Mouse (Mus musculus) embryo, embryonic 11.5 days (tissue): ENCODE measurements around the gene Mau2.
"Not testable (repeated sequence)": the region's sequence is repeated elsewhere in the genome, so short reads cannot be mapped to it uniquely, and the experiment has no call there.

Experiments used
- DNase-seq: peaks from one replicate; pipeline ENCODE4 v3.0.0-alpha.2; 2012; ENCODE audit warnings: low read depth, low spot score

Gene Mau2

DNA sequence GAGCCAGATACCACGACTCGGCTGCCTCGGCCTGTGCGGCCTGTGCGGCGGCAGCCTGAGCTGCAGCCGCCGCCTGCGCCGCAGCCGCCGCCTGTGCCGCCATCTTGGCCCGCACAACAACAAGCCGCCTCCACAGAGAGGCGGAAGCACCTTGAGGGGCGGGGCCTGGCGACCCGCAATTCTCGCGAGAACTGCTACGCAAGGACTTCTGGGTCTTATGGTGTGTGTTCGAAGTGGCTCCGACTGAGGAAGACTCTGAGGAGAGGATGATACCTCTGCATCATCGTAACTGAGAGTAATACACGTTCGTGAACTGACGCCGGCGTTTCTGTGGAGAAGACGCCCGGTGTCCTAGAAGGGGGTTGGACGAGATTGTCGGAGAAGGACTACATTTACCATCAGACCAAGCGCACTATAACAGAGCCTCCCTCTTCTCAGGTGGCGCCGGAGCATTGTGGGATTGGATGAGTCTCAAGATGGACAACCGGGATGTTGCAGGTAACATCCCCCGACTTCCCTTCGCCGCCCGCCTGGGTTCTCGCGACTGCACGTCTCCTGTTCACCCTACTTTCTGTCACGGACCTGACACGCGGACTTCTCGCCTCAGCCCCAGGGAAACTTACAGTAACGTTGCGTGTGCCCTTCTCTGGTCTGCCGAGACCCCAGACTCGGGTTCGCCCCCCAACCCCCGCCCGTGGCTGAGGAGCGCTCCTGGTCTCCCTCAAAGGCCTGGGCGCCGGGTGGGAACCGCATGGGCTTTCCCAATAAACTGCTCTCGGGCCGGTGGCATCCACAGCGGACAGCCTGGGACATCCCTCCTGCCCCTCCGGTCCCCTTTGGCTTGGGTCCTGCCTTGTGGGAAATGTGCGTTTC, at the start of gene Mau2, which contains the start of gene Sugp1:
Gene Mau2 (minus strand): TSS at position 152 of the 873 bp plus-strand sequence.
Gene Sugp1 (plus strand): TSS at position 231 of the 873 bp plus-strand sequence.
- DNase-seq: peak; percentile 95

GRCm38 (mm10) chr8:70089296-70089960, 46.9 kb upstream of the Mau2 start:
- DNase-seq: no peak

- peak; percentile 38 for DNase-seq
Measured at GRCm38 (mm10) chr8:70087836-70088650, 45.5 kb upstream of the Mau2 start.

- DNase-seq: no peak
Measured at GRCm38 (mm10) chr8:70087237-70087636, 44.7 kb upstream of the Mau2 start.

DNA sequence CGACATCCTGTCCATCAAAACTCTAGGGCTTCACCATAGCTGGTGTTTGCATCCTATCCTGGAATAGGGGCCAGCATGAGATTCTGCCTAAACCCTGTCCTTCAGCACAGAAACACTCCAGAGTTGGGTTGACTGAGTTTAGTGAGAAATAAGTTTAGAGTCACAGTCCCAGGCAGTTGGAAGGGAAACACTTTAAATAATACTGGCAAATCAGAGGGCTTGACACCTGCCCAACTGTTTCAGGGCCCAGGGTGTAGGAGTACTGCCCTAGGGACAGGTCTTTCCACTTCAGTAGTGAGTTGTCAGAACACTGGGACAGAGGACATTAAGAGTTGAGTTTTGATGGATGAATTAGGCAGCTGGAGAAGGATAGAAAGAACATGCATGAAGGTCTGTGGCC, 43.6 kb upstream of the Mau2 start:
- no peak for DNase-seq

DNA sequence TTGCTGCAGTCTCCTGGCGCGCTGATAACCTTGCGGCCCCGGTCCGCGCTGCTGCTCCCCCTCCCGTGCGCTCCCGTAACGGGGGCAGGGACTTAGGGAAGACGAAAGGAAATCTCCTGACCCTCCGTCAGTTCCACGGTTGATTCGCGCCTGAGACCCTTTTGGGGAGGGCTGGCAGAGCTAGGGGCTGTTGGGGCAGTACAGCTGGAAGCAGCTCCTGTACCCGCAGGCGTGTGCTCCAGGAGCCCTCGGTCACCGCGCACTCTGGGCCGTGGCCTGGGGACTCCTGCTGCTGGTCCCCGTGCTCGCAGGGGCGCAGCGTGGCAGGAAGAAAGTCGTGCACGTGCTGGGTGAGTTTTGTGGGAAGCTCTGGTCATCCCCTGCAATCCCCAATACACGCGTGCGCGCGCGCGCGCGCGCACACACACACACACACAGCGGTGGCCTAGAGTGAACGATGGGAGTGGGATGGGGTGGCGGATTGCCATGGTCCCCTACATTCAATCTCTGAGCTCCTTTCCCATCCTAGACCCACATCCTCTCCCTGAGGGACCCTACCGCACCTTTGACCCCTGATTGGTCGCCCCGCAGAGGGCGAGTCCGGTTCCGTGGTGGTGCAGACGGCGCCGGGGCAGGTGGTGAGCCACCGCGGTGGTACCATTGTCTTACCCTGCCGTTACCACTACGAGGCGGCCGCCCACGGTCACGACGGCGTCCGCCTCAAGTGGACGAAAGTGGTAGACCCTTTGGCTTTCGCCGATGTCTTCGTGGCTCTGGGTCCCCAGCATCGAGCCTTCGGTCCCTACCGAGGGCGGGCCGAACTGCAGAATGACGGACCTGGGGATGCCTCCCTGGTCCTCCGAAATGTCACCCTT, 41.9 kb upstream of the Mau2 start:
- no peak for DNase-seq

DNA sequence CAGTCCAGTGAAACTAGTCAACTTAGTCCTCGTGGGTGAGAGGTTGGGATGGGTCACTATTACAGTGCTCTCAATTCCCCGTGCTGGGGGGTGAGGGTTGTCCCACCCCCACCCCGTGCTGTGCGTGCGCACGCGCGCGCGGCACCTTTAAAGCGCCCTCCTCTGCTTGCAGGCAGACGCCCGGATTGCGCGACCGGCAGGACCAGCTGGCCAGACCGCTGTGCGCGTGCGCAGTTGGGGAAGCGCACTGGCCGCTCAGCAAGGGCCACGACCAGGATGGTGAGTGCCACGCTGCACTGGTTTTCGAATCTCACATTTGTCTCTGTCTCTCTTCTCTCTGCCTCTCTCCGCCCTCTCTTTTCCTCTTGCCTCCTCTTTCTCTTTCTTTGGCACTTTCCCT, 40.8 kb upstream of the Mau2 start, which contains the start of gene Hapln4:
Gene Hapln4 (plus strand): TSS at position 173 of the 400 bp plus-strand sequence.
- no peak for DNase-seq

- no peak for DNase-seq
Measured at GRCm38 (mm10) chr8:70081976-70082375, 39.4 kb upstream of the Mau2 start.

DNA sequence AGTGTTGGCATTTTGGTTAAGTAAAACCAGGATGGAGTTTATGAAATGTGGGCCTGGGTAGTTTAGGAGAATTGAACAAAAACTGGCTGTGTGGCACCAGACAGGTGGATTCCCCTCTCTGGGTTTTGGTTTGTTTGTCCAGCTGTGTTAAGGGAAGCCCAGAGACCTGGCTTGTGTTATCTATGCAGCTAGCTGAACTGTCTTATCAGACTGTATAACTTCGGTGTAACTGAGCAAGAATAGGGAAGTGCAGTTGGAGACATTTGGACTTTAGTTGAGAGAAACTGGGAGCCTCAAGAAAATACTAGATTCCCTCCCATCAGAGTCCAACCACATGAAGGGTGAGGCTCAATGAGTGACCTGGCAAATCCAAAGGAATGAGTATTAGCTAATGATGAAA, 31.1 kb upstream of the Mau2 start:
- no peak for DNase-seq

GRCm38 (mm10) chr8:70073120-70073519, 30.6 kb upstream of the Mau2 start:
- DNase-seq: no peak

- no peak for DNase-seq
Measured at GRCm38 (mm10) chr8:70072441-70073069, 30.0 kb upstream of the Mau2 start, which contains the start of gene Tm6sf2. Gene Tm6sf2 (plus strand): TSS chr8:70072924.

DNA sequence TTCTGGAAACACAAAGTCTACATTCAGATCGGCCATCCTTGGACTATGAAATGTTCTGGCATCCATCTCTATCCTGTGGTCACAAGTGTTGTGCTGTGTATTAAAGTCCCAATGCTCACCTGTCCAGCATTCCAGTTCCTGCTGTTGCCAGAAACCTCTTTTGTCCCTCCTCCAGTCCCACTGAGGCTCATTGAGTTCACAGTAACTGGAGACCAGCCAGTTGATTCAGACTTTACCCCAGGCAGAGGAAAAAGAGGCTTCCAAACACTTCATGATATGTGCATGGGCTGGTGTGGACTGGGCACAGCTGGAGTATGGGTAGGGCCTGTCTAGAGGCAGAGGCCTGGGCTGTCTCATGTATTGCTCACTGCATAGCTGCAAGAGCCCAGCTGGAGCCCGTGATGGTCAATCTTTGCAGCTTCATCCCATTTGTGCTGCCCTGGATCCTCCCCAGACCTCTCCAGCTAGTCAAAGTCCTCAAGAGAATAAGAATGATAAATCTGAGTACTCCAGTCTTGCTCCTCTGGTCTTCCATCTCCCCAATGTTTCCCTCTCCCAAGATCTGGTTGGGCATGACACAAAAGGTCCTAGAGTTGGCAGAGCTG, 29.4 kb upstream of the Mau2 start:
- no peak for DNase-seq

DNA sequence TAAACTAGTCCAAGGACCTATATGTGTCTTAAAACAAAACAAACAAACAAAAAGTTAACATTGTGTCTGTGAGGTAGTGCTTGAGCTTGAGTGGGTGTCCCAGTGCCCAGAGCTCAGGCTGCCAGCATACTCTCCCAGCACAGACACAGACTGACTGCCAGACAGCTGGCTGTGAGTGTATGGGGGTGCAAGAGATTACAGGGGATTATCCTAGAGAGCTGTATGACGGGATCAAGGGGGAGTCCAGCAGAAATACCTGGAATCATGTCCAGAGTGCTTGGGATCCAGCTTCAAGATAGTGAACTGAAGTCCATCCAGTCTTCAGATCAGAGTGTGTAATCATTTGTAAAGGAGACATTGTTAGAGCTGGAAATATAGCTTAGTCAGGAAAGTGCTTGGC, 15.2 kb upstream of the Mau2 start:
- DNase-seq: no peak

DNA sequence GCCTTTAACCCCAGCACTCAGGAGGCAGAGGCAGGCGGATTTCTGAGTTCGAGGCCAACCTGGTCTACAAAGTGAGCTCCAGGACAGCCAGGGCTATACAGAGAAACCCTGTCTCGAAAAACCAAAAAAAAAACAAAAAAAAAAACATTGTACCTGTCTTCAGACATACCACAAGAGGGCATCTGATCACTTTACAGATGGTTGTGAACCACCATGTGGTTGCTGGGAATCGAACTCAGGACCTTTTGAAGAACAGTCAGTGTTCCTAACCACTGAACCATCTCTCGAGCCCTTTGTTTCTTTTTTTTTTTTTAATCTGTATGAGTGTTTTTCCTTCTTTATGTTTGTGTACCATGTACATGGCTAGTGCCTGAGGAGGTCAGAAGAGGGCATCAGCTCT, 7.9 kb upstream of the Mau2 start:
- not testable (repeated sequence) for DNase-seq

- no peak for DNase-seq
Measured at GRCm38 (mm10) chr8:70049662-70050061, 7.1 kb upstream of the Mau2 start.

- DNase-seq: no peak
Measured at GRCm38 (mm10) chr8:70043996-70044395, 1.5 kb upstream of the Mau2 start.

DNA sequence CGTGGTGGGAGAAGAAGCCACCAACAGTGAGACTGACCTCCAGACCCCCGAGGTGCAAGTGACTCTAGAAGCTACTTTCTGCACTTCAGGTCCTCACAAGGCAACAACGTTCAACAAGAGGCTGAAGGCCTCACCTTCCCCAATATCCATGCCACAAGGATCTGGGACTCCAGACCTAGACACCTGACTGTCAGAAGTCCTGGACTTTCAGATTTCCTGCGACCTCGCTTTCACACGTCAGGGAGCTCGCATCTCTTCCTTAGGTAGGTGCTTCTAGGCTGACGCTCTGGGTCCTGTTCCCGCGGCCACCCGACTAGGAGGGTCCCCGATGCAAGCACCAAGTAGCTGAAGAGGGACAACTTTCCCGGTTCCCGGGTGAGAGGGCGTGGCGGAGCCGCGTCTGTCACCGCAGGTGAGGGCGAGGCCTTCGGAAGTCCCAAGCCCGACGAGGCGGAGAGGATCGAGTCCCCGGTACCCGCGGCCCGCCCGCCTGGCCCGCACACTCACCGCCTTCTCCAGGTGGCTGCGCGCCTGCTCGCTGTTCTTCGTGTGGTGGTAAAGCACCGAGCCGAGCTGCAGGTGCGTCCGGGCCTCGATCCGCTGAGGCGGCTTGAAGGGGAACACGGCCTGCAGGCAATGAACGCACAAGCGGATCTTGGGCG, 518 bp downstream of the Mau2 start:
- no peak for DNase-seq

GRCm38 (mm10) chr8:70037994-70038393, 4.5 kb downstream of the Mau2 start:
- no peak for DNase-seq

DNA sequence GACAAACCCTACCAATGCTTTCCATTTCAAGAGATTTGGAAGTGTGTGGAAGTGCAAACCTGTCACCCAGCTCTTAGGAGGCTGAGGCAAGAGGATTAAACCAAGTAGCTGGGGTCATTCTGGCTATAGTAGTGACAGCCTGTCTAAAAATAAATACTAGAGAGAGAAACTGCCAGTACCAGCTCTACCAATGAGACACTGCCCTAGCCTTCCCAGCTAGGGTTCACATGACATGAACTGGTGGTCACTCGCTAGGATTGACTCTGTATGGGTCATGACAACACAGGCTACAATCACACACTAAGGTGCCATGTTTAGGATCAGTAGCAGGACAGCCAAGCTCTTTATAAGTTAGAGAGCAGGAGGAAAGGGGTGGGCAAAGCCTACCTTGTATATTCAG, 12.3 kb downstream of the Mau2 start:
- no peak for DNase-seq
